Mouse (Mus musculus) C2C12 (cell line): Measurements from ENCODE around the gene Col4a5.

Source experiments
- CEBPB ChIP-seq: IDR thresholded peaks from one replicate; pipeline ENCODE4 v1.6.1; 2011; ENCODE audit warnings: low read depth, mild to moderate bottlenecking, control low read depth, moderate library complexity
- CTCF ChIP-seq: IDR thresholded peaks from one replicate; pipeline ENCODE4 v1.5.1; 2011; ENCODE audit not compliant: control insufficient read depth, insufficient read depth, insufficient read length
- MAX ChIP-seq: IDR thresholded peaks from one replicate; pipeline ENCODE4 v1.6.1; 2011; ENCODE audit warnings: mild to moderate bottlenecking, control low read depth
- MYOG ChIP-seq: IDR thresholded peaks from one replicate; pipeline ENCODE4 v1.6.1; 2011; ENCODE audit not compliant: control insufficient read depth, insufficient read length; ENCODE audit errors: extremely low read depth

- TF ChIP-seq CTCF (no peak), MYOG (no peak), MAX (no peak), CEBPB (no peak)
Observed at GRCm38 (mm10) chrX:141533447-141533846, 58.3 kb downstream of the Col4a5 start.
